Mouse (Mus musculus): Measurements from ENCODE around the gene Traip.
"Not testable (repeated sequence)": the region's sequence is repeated elsewhere in the genome, so short reads cannot be mapped to it uniquely, and the experiment has no call there.

Traip gene

GRCm38 (mm10) chr9:108003531-108003890, 53.6 kb downstream of the Traip start:
- no peak for DNase-seq

GRCm38 (mm10) chr9:108008041-108008440, 58.1 kb downstream of the Traip start:
- no peak for DNase-seq

- DNase-seq, result no peak
Measured at GRCm38 (mm10) chr9:108010385-108010784, 60.4 kb downstream of the Traip start.

- not testable (repeated sequence) for DNase-seq
Measured at GRCm38 (mm10) chr9:108013577-108013976, 63.6 kb downstream of the Traip start.

- peak; percentile 45 for DNase-seq
Measured at GRCm38 (mm10) chr9:108017127-108017526, 67.2 kb downstream of the Traip start.

GRCm38 (mm10) chr9:108020741-108021140, 70.8 kb downstream of the Traip start:
- DNase-seq, result no peak

All from right cerebral cortex, adult 18-20 months (tissue).